Mouse (Mus musculus) splenic B cell, adult 2 months (primary cell): ENCODE data around the gene Rbm42.

Experiments
- DNase-seq: peaks from one replicate; pipeline ENCODE4 v3.0.0-alpha.2; 2011; ENCODE audit warnings: low read depth, low spot score
- H3K27me3 ChIP-seq: 2 replicates; pipeline ENCODE4 v1.6.1; 2012; ENCODE audit warnings: mild to moderate bottlenecking, low read length, moderate library complexity, mixed read lengths; ENCODE audit not compliant: control insufficient read depth, poor library complexity, insufficient read depth, severe bottlenecking
- H3K36me3 ChIP-seq: 2 replicates; pipeline ENCODE4 v1.6.1; 2012; ENCODE audit warnings: mild to moderate bottlenecking, low read length, moderate library complexity, mixed read lengths; ENCODE audit not compliant: control insufficient read depth, poor library complexity, insufficient read depth, severe bottlenecking

Rbm42 gene

DNA sequence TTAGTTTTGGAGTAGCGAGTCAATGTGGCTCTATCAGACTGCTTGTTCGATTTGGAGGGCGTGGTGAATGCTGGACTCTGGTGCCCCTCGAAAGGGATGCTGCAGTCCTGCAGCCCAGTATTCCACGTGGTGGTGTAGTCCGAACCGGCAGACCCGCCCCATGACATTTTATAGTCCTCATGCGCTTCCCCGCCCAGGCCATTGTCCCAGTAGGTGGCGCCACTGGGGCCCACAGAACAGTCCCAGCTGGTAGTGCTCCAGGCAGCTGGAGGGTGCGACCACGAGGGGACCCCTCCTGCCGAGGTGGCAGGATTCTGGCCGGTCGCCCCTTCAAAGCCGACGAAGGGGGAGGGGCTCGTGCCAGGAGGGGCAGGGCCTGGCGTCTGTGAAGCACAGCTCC lies 15.5 kb downstream of the Rbm42 start:
- H3K27me3 ChIP-seq = 0 out of 2 replicates have a peak, but pooled peaks cover 2% of the 10 kb centered on the region
- no peaks in the 10 kb centered on the region for H3K36me3 ChIP-seq
- DNase-seq = peak; percentile 71

DNA sequence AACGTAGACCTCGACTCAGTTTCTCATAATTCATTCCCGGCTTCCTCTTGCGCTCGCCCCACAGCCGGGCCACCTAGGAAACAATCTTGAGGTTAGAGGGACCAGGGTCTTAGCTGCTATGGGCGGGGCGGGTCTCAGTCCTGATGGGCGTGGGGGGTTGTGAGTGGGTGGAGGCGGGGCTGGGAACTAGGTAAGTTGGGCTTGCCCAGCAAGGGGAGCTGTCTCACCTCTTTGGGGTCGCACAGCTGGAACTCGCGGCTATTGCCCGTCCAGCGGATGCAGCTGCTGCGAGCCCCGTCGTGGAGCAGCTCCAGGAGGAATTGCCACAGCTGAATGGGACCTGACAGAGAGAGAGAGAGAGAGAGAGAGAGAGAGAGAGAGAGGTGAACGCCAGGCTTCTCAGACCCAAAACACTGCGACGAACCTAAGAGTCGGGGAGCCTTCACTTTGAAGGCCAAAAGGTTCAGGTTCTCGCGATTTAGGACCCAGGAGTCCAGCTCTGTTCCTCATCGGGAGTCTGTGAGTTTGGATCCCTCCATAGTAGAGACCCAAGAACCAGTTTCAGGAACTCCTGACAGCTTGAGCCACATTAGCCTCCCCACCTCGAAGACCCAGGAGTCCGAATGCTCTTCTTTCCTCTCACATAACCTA lies 16.2 kb downstream of the Rbm42 start:
- no peaks in the 10 kb centered on the region for H3K36me3 ChIP-seq
- DNase-seq = no peak
- 0 out of 2 replicates have a peak, but pooled peaks cover 2% of the 10 kb centered on the region for H3K27me3 ChIP-seq

- H3K36me3 ChIP-seq = no peaks in the 10 kb centered on the region
- peak; percentile 23 for DNase-seq
- H3K27me3 ChIP-seq = 0 out of 2 replicates have a peak, but pooled peaks cover 2% of the 10 kb centered on the region
Measured at GRCm38 (mm10) chr7:30629013-30629412, 21.1 kb downstream of the Rbm42 start.

GRCm38 (mm10) chr7:30626647-30627046 lies 23.5 kb downstream of the Rbm42 start:
- H3K36me3 ChIP-seq = no peaks in the 10 kb centered on the region; the same call in 1 of the 2 replicates
- no peak for DNase-seq
- no peaks in the 10 kb centered on the region for H3K27me3 ChIP-seq

DNA sequence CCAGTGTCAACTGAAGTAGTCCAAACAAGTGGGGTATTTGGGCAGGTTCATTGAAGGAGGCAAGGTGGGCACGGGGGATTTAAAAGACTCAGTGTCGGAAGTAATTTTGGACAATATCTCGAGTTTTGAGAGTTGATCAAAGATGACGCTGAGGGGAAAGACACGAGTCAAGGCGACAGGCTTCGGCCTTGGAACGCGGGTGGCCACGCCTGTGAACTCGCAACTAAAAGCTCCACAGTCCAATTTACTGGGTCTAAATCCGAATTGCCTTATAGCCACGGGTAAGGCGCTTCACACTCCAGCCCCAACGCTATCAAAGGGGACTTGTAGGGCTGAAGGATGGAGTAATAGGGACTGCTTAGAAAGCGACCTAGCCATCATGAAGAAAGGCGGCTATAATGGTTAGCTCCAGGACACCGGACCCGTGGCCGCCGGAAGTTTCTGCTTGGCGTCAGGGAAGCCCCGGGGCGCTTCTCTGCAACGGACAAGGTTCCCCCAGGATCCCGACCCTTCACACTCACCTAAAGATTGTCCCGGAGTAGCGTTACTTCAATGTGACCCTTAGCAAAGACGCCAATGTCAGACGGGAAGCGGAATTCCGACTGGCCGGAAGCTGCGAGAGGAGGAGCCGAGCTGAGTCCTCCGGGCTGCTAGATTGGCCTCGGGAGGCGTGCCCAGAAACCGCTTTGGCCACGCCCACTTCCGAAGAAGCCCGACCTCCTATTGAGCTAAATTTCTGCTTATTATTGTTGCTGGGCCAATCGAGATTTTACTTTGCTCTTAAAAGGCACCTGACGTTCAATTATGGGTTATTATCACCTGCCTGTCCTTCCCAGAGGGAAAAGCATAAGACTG lies 24.4 kb downstream of the Rbm42 start, which contains the start of gene Cox6b1:
Cox6b1 (minus strand) TSS at position 622 of the 855 bp plus-strand sequence.
- peak; percentile 97 for DNase-seq
- no peaks in the 10 kb centered on the region for H3K27me3 ChIP-seq

GRCm38 (mm10) chr7:30619202-30619601 lies 30.9 kb downstream of the Rbm42 start:
- peak; percentile 66 for DNase-seq
- no peaks in the 10 kb centered on the region for H3K27me3 ChIP-seq
- peaks cover 7% of the 10 kb centered on the region for H3K36me3 ChIP-seq

More for the DNA sequence above, 24.4 kb downstream of the Rbm42 start, which contains the start of gene Cox6b1:
- no peaks in the 10 kb centered on the region; the same call in 1 of the 2 replicates for H3K36me3 ChIP-seq

- H3K36me3 ChIP-seq = peaks cover 7% of the 10 kb centered on the region
- no peaks in the 10 kb centered on the region for H3K27me3 ChIP-seq
- no peak for DNase-seq
Measured at GRCm38 (mm10) chr7:30618658-30619057, 31.5 kb downstream of the Rbm42 start.

DNA sequence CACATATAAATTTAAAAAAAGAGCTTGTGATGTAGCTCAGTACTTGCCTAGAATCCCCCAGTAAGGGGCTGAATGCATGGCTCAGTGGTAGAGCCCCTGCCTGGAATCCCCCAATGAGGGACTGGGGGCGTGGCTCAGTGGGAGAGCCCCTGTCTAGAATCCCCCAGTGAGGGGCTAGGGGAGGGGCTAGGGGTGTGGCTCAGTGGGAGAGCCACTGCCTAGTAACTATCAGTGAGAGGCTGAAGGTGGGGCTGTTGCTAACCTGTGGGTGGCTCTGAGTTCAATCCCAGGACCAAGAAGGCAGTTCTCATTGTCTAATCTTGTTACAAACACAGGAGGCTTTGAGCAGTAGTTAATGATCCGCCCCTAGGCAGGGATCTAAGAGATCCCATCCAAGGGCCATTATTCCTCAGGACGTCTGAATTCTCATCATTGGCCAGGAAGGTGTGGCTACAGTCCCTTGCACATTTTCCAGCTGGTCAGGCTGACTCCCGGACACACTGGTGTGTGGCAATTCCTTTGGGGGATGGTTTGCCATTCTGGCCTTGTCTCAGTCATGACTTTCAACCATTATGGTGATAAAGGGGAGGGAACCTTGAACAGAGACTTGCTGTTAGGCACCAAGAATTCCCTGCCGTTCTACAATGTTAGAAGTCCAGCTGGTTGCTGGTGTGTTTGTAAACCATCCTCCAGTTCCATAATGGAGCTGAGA lies 34.9 kb downstream of the Rbm42 start:
- Histone ChIP-seq H3K27me3 (no peaks in the 10 kb centered on the region), H3K36me3 (peaks cover 6% of the 10 kb centered on the region)
- DNase-seq = no peak

DNA sequence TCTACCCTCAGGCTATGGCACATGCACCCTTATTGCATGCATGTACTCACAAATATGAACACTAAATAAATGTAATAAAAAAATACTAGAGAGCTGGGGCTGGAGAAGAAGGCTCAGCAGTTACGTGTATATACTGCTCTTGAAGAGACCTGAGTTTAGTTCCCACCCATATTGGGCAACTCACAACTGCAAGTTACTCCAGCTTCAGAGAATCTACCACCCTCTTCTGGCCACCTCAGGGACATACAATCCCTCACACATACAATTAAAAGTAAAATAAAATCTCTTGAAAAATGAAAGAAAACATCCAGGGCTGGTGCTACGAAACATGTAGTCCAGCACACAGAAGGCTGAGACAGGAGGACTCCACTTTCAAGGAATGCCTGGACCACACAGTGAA lies 35.7 kb downstream of the Rbm42 start:
- H3K36me3 ChIP-seq = peaks cover 5% of the 10 kb centered on the region
- no peaks in the 10 kb centered on the region for H3K27me3 ChIP-seq
- DNase-seq = peak; percentile 56

DNA sequence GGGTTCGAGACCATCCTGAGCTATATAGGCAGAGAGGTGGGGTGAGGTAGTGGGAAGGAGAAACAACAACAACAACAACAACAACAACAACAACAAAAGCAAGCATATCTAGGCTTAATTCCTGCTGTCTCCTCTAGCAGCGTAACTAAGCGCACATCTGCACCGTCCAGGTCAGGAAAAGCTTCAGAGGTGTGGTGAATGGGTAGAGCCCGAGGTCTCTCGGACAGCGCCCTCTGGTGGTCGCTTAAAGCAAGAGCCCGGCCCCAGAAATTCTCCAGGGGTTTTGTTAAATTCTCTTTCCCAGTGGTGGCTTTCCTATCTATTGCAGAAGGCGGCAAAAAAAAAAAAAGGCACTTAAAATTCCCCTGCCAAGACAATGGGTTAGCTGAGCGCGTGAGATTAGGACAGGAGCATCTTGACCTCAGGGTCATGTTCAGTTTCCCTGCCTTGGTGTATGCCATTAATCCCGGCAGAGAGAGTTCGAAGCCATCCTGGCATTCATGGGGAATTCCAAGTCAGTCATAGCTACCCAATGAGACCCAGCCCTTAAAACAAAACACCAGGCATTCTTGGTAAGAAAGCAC lies 36.5 kb downstream of the Rbm42 start:
- H3K27me3 ChIP-seq = no peaks in the 10 kb centered on the region
- peak; percentile 75 for DNase-seq
- peaks cover 2% of the 10 kb centered on the region; the same call in 1 of the 2 replicates for H3K36me3 ChIP-seq

DNA sequence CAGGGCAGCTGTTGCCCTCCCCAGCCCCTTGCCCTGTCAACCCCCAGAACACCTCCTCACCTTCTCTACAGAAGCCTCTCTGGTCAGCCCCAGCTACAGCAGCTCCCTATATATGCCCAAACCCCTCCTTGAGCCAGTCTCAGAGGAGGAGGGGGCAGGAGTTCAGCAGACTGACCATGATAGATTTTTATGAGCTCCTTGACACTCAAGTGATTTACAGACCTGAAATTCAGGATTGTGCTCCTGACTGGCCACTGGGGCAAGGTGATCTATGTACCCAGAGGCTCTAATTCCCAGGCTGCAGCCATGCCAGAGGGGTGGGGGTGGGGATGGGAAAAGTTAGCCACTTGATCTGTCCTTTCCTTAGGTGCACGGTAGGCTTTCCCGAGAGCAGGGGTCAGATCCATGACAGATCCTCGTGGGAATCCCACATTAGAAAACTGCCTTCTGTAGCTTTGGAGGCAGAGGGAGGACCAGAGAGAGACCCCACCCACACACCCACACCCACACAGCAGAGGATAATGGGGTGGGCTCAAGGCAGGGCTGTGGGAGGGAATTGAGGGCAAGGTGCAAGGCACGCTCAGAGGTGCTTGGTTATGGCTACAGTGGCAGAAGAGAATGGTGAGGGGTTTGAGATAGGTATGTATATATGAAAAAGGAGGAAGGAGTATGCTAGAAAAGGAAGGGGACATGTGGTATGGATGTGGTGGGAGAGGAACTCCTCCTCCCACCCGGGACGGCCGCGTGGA lies 37.3 kb downstream of the Rbm42 start, which contains the start of gene Upk1a:
Upk1a (minus strand) TSS at position 194 of the 749 bp plus-strand sequence.
- H3K27me3 ChIP-seq = no peaks in the 10 kb centered on the region
- H3K36me3 ChIP-seq = peaks cover 2% of the 10 kb centered on the region; the same call in 1 of the 2 replicates
- no peak for DNase-seq

GRCm38 (mm10) chr7:30610043-30610442 lies 40.1 kb downstream of the Rbm42 start:
- no peaks in the 10 kb centered on the region for H3K27me3 ChIP-seq
- H3K36me3 ChIP-seq = no peaks in the 10 kb centered on the region
- DNase-seq = no peak

DNA sequence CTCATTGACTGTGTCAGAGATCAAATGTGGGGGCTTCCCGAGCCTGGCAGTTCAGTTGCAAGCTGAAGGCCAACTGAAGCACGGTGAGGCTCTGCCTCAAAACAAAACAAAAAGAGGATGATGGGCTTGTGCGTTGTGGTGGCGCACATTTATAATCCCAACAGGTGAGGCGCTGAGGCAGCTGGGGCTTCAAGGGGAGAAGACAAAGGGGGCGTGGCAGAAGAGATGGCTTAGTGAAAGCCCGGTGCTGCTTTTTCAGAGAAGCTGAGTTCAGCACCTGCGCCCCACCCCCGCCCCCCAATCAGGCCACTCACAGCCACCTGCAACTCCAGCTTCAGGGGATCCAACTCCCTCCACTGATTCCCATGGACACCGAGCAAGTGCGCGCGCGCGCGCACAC lies 41.6 kb downstream of the Rbm42 start:
- Histone ChIP-seq H3K27me3 (no peaks in the 10 kb centered on the region), H3K36me3 (no peaks in the 10 kb centered on the region)
- no peak for DNase-seq
